Comparison of ENCODE assay signal across 10 mouse cellular contexts in the genomic region with DNA sequence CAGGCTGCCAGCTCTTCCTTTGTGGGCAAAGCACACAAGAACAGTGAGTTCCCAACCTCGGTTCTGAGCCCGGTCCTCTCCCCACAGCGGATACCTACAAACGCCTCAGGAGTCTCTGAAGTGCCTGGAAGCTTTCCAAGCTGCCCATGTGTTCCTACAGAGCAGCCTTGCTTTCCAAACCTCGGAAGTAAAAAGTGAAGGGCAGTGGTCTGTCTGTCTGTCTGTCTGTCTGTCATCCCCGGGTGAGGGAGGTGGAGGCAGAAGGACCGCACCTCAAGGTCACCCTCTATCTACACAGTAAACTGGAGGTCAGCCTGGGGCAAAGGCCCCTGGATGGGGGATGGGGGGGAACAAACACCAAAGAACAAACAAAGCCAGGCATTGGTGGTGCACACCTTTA. TPM values are rescaled to one million over a fixed set of nuclear protein-coding genes. Genes with fewer than 3 reads are reported as not detected.
DNase-seq lines count a peak whose midpoint lies in the region; ATAC-seq lines count a peak whose summit lies in the region.
"Had no signal": no experiment of that assay in that cellular context is flagged by ENCODE, and none has a peak within 500 bp of the region (broad histone marks: within the 10 kb centered on the region; RNA-seq: fewer than 3 reads in every experiment).

No protein-coding gene starts in this region.

- peak; percentile 38 for DNase-seq in adrenal gland, postnatal 10 days
- no peak for DNase-seq in adrenal gland, adult 18-20 months (ENCODE audit: low spot score in 2 of 2)
- peak; percentile 52 to 63 for DNase-seq in kidney, postnatal 25 days
- DNase-seq in kidney, postnatal 10 days: no peak
- peak; percentile 53 for DNase-seq in brain, adult 2 months (ENCODE audit: low read depth, low spot score)
- DNase-seq in lung, postnatal 36 days: peak; percentile 84
- DNase-seq in embryo, embryonic 10 days (ENCODE audit: low spot score): no peak
- DNase-seq: forebrain, postnatal 0 days; heart, postnatal 14 days had no signal

- ATAC-seq in monocyte, adult 5-6 weeks (replicated peaks; ENCODE audit: insufficient number of reproducible peaks, low FRiP score, low TSS enrichment, poor library complexity, severe bottlenecking): no peak
- ATAC-seq: forebrain, postnatal 0 days had no signal

RNA-seq across cellular contexts. Expression of a gene that starts 20.4 kb away (rescaled TPM):
- 100 to 1,000 TPM; 233 to 243 TPM for total RNA-seq in adrenal gland, postnatal 10 days (2021)
- total RNA-seq in adrenal gland, adult 18-20 months (2021): 100 to 1,000 TPM; 331 to 339 TPM
- total RNA-seq in monocyte, adult 5-6 weeks (2017): 36.4 to 57.1 TPM (median 52.3 TPM) in 3 replicates

Comparison
In these comparisons a context has a peak if more than half of its experiments do, and no peak if none do; other contexts are left out.
1. DNase-seq: peak in adrenal gland, postnatal 10 days (single experiment), kidney, postnatal 25 days (2 of 2), brain, adult 2 months (single experiment) and lung, postnatal 36 days (single experiment); none in adrenal gland, adult 18-20 months (0 of 2), kidney, postnatal 10 days (single experiment) and embryo, embryonic 10 days (single experiment).